Mouse (Mus musculus) kidney, postnatal 0 days (tissue): ENCODE data around the gene Ly75. TPM values are rescaled to one million over a fixed set of nuclear protein-coding genes. Genes with fewer than 3 reads are reported as not detected.

Experiments used
- ATAC-seq: fragments of 200-750 bp; cut with Nextera tagmentation; replicated peaks from 2 replicates; pipeline ENCODE4 v1.8.0; 2017; ENCODE audit warnings: low read depth, moderate number of reproducible peaks, moderate TSS enrichment, moderate library complexity; ENCODE audit not compliant: low FRiP score
- DNase-seq: peaks from one replicate; pipeline ENCODE4 v3.0.0-alpha.2; 2016; ENCODE audit warnings: low spot score
- H3K27ac ChIP-seq: fragments of 300-500 bp; sonication (generic); 2 replicates; pipeline ENCODE4 v1.5.1; 2014; ENCODE audit warnings: mild to moderate bottlenecking
- H3K27me3 ChIP-seq: fragments of 300-500 bp; sonication (generic); 2 replicates; pipeline ENCODE4 v1.6.1; 2014; ENCODE audit warnings: low read length, mixed read lengths; ENCODE audit not compliant: insufficient read depth
- H3K36me3 ChIP-seq: fragments of 300-500 bp; sonication (generic); 2 replicates; pipeline ENCODE4 v1.6.1; 2014; ENCODE audit warnings: low read length, mixed read lengths; ENCODE audit not compliant: insufficient read depth
- H3K4me1 ChIP-seq: fragments of 300-500 bp; sonication (generic); replicated peaks from 2 replicates; pipeline ENCODE4 v1.6.1; 2014; ENCODE audit warnings: antibody characterized with exemption, low read length, mixed read lengths; ENCODE audit not compliant: insufficient read depth
- H3K4me2 ChIP-seq: fragments of 300-500 bp; sonication (generic); 2 replicates; pipeline ENCODE4 v1.6.1; 2014; ENCODE audit warnings: mild to moderate bottlenecking, low read length, moderate library complexity, mixed read lengths
- H3K4me3 ChIP-seq: fragments of 300-500 bp; sonication (generic); replicated peaks from 2 replicates; pipeline ENCODE4 v1.5.1; 2014; ENCODE audit warnings: low read depth, low read length
- H3K9ac ChIP-seq: fragments of 300-500 bp; sonication (generic); 2 replicates; pipeline ENCODE4 v1.6.1; 2014; ENCODE audit warnings: low read depth, low read length
- H3K9me3 ChIP-seq: fragments of 300-500 bp; sonication (generic); replicated peaks from 2 replicates; pipeline ENCODE4 v1.6.1; 2016; ENCODE audit warnings: low read length, inconsistent platforms, mixed read lengths
- CTCF ChIP-seq: IDR thresholded peaks from 2 replicates; pipeline ENCODE4 v1.5.1; 2016; ENCODE audit warnings: antibody characterized with exemption, low read depth, mild to moderate bottlenecking, moderate library complexity
- WGBS: fragments of 180-500 bp; shearing (Covaris S2); extraction: QIAGEN DNeasy Blood & Tissue Kit; methylation state at CpG from one replicate; pipeline ENCODE4 v1.1.7; 2014; 5-methylcytosine and 5-hydroxymethylcytosine counted together
- polyA plus RNA-seq: library from polyadenylated mRNA; unstranded; fragments of >200 nt; fragmentation: Nextera tagmentation; extraction: Ambion mirVana; gene quantifications from 2 replicates; pipeline ENCODE4 v1.2.1, GENCODE M21; 2015

Gene Ly75
- polyA plus RNA-seq, 1 experiment from 2014 or later = 1.4 TPM

GRCm38 (mm10) chr2:60252782-60253181, 130.3 kb downstream of the Ly75 start:
- 0 out of 2 replicates have a peak, but pooled peaks cover 10% of the 10 kb centered on the region for H3K36me3 ChIP-seq
- H3K4me3 ChIP-seq = no peak overlapping the region
- H3K9ac ChIP-seq = no peak overlapping the region
- H3K27ac ChIP-seq = no peak overlapping the region
- H3K4me1 ChIP-seq = no peaks in the 10 kb centered on the region
- H3K9me3 ChIP-seq = no peaks in the 10 kb centered on the region
- 86% methylated on average over 4 of the region's 4 CpGs for WGBS
- ATAC-seq = no peak
- no peak for TF ChIP-seq CTCF
- H3K4me2 ChIP-seq = no peak overlapping the region
- no peak for DNase-seq
- H3K27me3 ChIP-seq = no peaks in the 10 kb centered on the region

Other genes starting within 250 kb of the Ly75 start
- gene Baz2b, start 173.5 kb downstream of the Ly75 start, polyA plus RNA-seq = 51.7 and 53.9 TPM in 2 replicates
- gene March7, start 173.4 kb downstream of the Ly75 start, polyA plus RNA-seq = 60.3 and 64.3 TPM in 2 replicates
- 58.6 and 66.8 TPM in 2 replicates for gene Cd302, start 98.8 kb downstream of the Ly75 start, polyA plus RNA-seq
- 3.1 and 3.7 TPM in 2 replicates for gene Pla2r1, start 170.0 kb upstream of the Ly75 start, polyA plus RNA-seq